Mouse (Mus musculus) kidney, postnatal 14 days (tissue): ENCODE data around the gene Sfxn2.
A peak's percentile ranks its signal among the peaks of the same experiment; 100 is the strongest.

Experiments used
- DNase-seq: peaks from one replicate; pipeline ENCODE4 v3.0.0; 2022; ENCODE audit warnings: mixed read lengths

The Sfxn2 gene

GRCm38 (mm10) chr19:46572951-46573937 lies at the start of gene Sfxn2, which contains the start of gene Arl3:
TSS of gene Sfxn2 (plus strand) at chr19:46573365.
TSS of gene Arl3 (minus strand) at chr19:46573198.
- peak; percentile 98 for DNase-seq

- peak; percentile 88 for DNase-seq
Observed at GRCm38 (mm10) chr19:46523480-46524151, 49.5 kb upstream of the Sfxn2 start.

GRCm38 (mm10) chr19:46524152-46524544 lies 49.0 kb upstream of the Sfxn2 start:
- no peak for DNase-seq

- peak; percentile 91 for DNase-seq
Observed at GRCm38 (mm10) chr19:46524601-46525321, 48.4 kb upstream of the Sfxn2 start.

GRCm38 (mm10) chr19:46525691-46526631 lies 47.2 kb upstream of the Sfxn2 start:
- DNase-seq = peak; percentile 72

GRCm38 (mm10) chr19:46527632-46528528 lies 45.3 kb upstream of the Sfxn2 start:
- DNase-seq = peak; percentile 13

- DNase-seq = peak; percentile 92
Observed at GRCm38 (mm10) chr19:46528529-46529213, 44.5 kb upstream of the Sfxn2 start.

- peak; percentile 19 for DNase-seq
Observed at GRCm38 (mm10) chr19:46529601-46530448, 43.3 kb upstream of the Sfxn2 start.

- peak; percentile 43 for DNase-seq
Observed at GRCm38 (mm10) chr19:46530449-46530990, 42.6 kb upstream of the Sfxn2 start.

- DNase-seq = no peak
Observed at GRCm38 (mm10) chr19:46531071-46532030, 41.8 kb upstream of the Sfxn2 start.

- peak; percentile 73 for DNase-seq
Observed at GRCm38 (mm10) chr19:46532031-46532688, 41.0 kb upstream of the Sfxn2 start.

GRCm38 (mm10) chr19:46533066-46533465 lies 40.1 kb upstream of the Sfxn2 start:
- DNase-seq = no peak

- no peak for DNase-seq
Observed at GRCm38 (mm10) chr19:46533525-46533924, 39.6 kb upstream of the Sfxn2 start.

- no peak for DNase-seq
Observed at GRCm38 (mm10) chr19:46534542-46535098, 38.5 kb upstream of the Sfxn2 start.

GRCm38 (mm10) chr19:46537357-46537756 lies 35.8 kb upstream of the Sfxn2 start:
- no peak for DNase-seq

GRCm38 (mm10) chr19:46538213-46538612 lies 35.0 kb upstream of the Sfxn2 start:
- no peak for DNase-seq

GRCm38 (mm10) chr19:46542750-46543149 lies 30.4 kb upstream of the Sfxn2 start:
- DNase-seq = no peak
